Mouse (Mus musculus): ENCODE results near the gene Enthd1. TPM values are rescaled to one million over a fixed set of nuclear protein-coding genes. Genes with fewer than 3 reads are reported as not detected.
"Not testable (repeated sequence)": the region's sequence is repeated elsewhere in the genome, so short reads cannot be mapped to it uniquely, and the experiment has no call there.

The Enthd1 gene
- polyA plus RNA-seq, 1 experiment from 2014 or later: not detected

- Histone ChIP-seq H3K27ac (ENCODE audit: low read length) (no peak overlapping the region), H3K27me3 (ENCODE audit: control insufficient read depth, insufficient read depth, low read depth, low read length) (no peaks in the 10 kb centered on the region), H3K36me3 (ENCODE audit: control insufficient read depth, insufficient read depth, low read length) (no peaks in the 10 kb centered on the region), H3K9ac (ENCODE audit: low read depth, low read length) (no peak overlapping the region), H3K9me3 (replicated peaks; ENCODE audit: control insufficient read depth, low read length, poor library complexity, severe bottlenecking) (no peaks in the 10 kb centered on the region), H3K4me1 (ENCODE audit: control insufficient read depth, insufficient read depth, low read length) (no peaks in the 10 kb centered on the region), H3K4me2 (ENCODE audit: low read length) (no peak overlapping the region), H3K4me3 (ENCODE audit: low read depth, low read length) (no peak overlapping the region)
- ATAC-seq: no peak
- WGBS: 7% methylated on average over 4 of the region's 4 CpGs
Measured at GRCm38 (mm10) chr15:80505086-80505485, 59.9 kb downstream of the Enthd1 start.

GRCm38 (mm10) chr15:80503155-80503554, 61.8 kb downstream of the Enthd1 start:
- H3K4me3 ChIP-seq (ENCODE audit: low read depth, low read length); H3K9ac ChIP-seq (ENCODE audit: low read depth, low read length); H3K4me1 ChIP-seq (ENCODE audit: control insufficient read depth, insufficient read depth, low read length); H3K9me3 ChIP-seq (replicated peaks; ENCODE audit: control insufficient read depth, low read length, poor library complexity, severe bottlenecking); H3K36me3 ChIP-seq (ENCODE audit: control insufficient read depth, insufficient read depth, low read length); ATAC-seq; H3K27ac ChIP-seq (ENCODE audit: low read length); H3K27me3 ChIP-seq (ENCODE audit: control insufficient read depth, insufficient read depth, low read depth, low read length); H3K4me2 ChIP-seq (ENCODE audit: low read length): not testable (repeated sequence)
- 99% methylated on average over 4 of the region's 4 CpGs for WGBS

GRCm38 (mm10) chr15:80502741-80503140, 62.2 kb downstream of the Enthd1 start:
- no peaks in the 10 kb centered on the region for H3K4me1 ChIP-seq (ENCODE audit: control insufficient read depth, insufficient read depth, low read length)
- no peak overlapping the region for H3K4me2 ChIP-seq (ENCODE audit: low read length)
- H3K9ac ChIP-seq (ENCODE audit: low read depth, low read length): no peak overlapping the region
- H3K27ac ChIP-seq (ENCODE audit: low read length): no peak overlapping the region
- no peaks in the 10 kb centered on the region for H3K36me3 ChIP-seq (ENCODE audit: control insufficient read depth, insufficient read depth, low read length)
- WGBS: 95% methylated on average over 2 of the region's 2 CpGs
- no peaks in the 10 kb centered on the region for H3K9me3 ChIP-seq (replicated peaks; ENCODE audit: control insufficient read depth, low read length, poor library complexity, severe bottlenecking)
- H3K4me3 ChIP-seq (ENCODE audit: low read depth, low read length): no peak overlapping the region
- ATAC-seq: no peak
- H3K27me3 ChIP-seq (ENCODE audit: control insufficient read depth, insufficient read depth, low read depth, low read length): no peaks in the 10 kb centered on the region

GRCm38 (mm10) chr15:80501106-80502096, 63.6 kb downstream of the Enthd1 start:
- 93% methylated on average over 21 of the region's 21 CpGs for WGBS
- ATAC-seq: no peak
- H3K36me3 ChIP-seq (ENCODE audit: control insufficient read depth, insufficient read depth, low read length): no peaks in the 10 kb centered on the region
- no peaks in the 10 kb centered on the region for H3K9me3 ChIP-seq (replicated peaks; ENCODE audit: control insufficient read depth, low read length, poor library complexity, severe bottlenecking)
- H3K9ac ChIP-seq (ENCODE audit: low read depth, low read length): no peak overlapping the region
- no peaks in the 10 kb centered on the region for H3K27me3 ChIP-seq (ENCODE audit: control insufficient read depth, insufficient read depth, low read depth, low read length)
- no peak overlapping the region for H3K27ac ChIP-seq (ENCODE audit: low read length)
- H3K4me2 ChIP-seq (ENCODE audit: low read length): no peak overlapping the region
- no peaks in the 10 kb centered on the region for H3K4me1 ChIP-seq (ENCODE audit: control insufficient read depth, insufficient read depth, low read length)
- no peak overlapping the region for H3K4me3 ChIP-seq (ENCODE audit: low read depth, low read length)

GRCm38 (mm10) chr15:80500426-80500825, 64.5 kb downstream of the Enthd1 start:
- Histone ChIP-seq H3K9ac (ENCODE audit: low read depth, low read length) (no peak overlapping the region), H3K4me1 (ENCODE audit: control insufficient read depth, insufficient read depth, low read length) (no peaks in the 10 kb centered on the region), H3K4me2 (ENCODE audit: low read length) (no peak overlapping the region), H3K27ac (ENCODE audit: low read length) (no peak overlapping the region), H3K27me3 (ENCODE audit: control insufficient read depth, insufficient read depth, low read depth, low read length) (no peaks in the 10 kb centered on the region), H3K9me3 (replicated peaks; ENCODE audit: control insufficient read depth, low read length, poor library complexity, severe bottlenecking) (no peaks in the 10 kb centered on the region), H3K4me3 (ENCODE audit: low read depth, low read length) (no peak overlapping the region), H3K36me3 (ENCODE audit: control insufficient read depth, insufficient read depth, low read length) (no peaks in the 10 kb centered on the region)
- no peak for ATAC-seq
- 73% methylated on average over 10 of the region's 10 CpGs for WGBS

GRCm38 (mm10) chr15:80497733-80498132, 67.2 kb downstream of the Enthd1 start:
- H3K36me3 ChIP-seq (ENCODE audit: control insufficient read depth, insufficient read depth, low read length); H3K4me1 ChIP-seq (ENCODE audit: control insufficient read depth, insufficient read depth, low read length); H3K4me2 ChIP-seq (ENCODE audit: low read length); H3K27ac ChIP-seq (ENCODE audit: low read length); H3K9me3 ChIP-seq (replicated peaks; ENCODE audit: control insufficient read depth, low read length, poor library complexity, severe bottlenecking); ATAC-seq; H3K9ac ChIP-seq (ENCODE audit: low read depth, low read length); H3K27me3 ChIP-seq (ENCODE audit: control insufficient read depth, insufficient read depth, low read depth, low read length); H3K4me3 ChIP-seq (ENCODE audit: low read depth, low read length): not testable (repeated sequence)
- 88% methylated on average over 3 of the region's 3 CpGs for WGBS

- Histone ChIP-seq H3K4me2 (ENCODE audit: low read length) (no peak overlapping the region), H3K27me3 (ENCODE audit: control insufficient read depth, insufficient read depth, low read depth, low read length) (no peaks in the 10 kb centered on the region), H3K36me3 (ENCODE audit: control insufficient read depth, insufficient read depth, low read length) (no peaks in the 10 kb centered on the region), H3K9ac (ENCODE audit: low read depth, low read length) (no peak overlapping the region), H3K27ac (ENCODE audit: low read length) (no peak overlapping the region), H3K9me3 (replicated peaks; ENCODE audit: control insufficient read depth, low read length, poor library complexity, severe bottlenecking) (no peaks in the 10 kb centered on the region), H3K4me1 (ENCODE audit: control insufficient read depth, insufficient read depth, low read length) (peaks cover 5% of the 10 kb centered on the region), H3K4me3 (ENCODE audit: low read depth, low read length) (no peak overlapping the region)
- no peak for ATAC-seq
- WGBS: 62% methylated on average over 4 of the region's 4 CpGs
Measured at GRCm38 (mm10) chr15:80491505-80491904, 73.5 kb downstream of the Enthd1 start.

GRCm38 (mm10) chr15:80490151-80490550, 74.8 kb downstream of the Enthd1 start:
- Histone ChIP-seq H3K9ac (ENCODE audit: low read depth, low read length) (no peak overlapping the region), H3K36me3 (ENCODE audit: control insufficient read depth, insufficient read depth, low read length) (no peaks in the 10 kb centered on the region), H3K4me3 (ENCODE audit: low read depth, low read length) (no peak overlapping the region), H3K27ac (ENCODE audit: low read length) (no peak overlapping the region), H3K4me2 (ENCODE audit: low read length) (no peak overlapping the region), H3K4me1 (ENCODE audit: control insufficient read depth, insufficient read depth, low read length) (peaks cover 5% of the 10 kb centered on the region), H3K27me3 (ENCODE audit: control insufficient read depth, insufficient read depth, low read depth, low read length) (no peaks in the 10 kb centered on the region), H3K9me3 (replicated peaks; ENCODE audit: control insufficient read depth, low read length, poor library complexity, severe bottlenecking) (no peaks in the 10 kb centered on the region)
- ATAC-seq: no peak
- 91% methylated on average over 5 of the region's 5 CpGs for WGBS

- WGBS: 39% methylated on average over 3 of the region's 3 CpGs
- ATAC-seq: no peak
- Histone ChIP-seq H3K9me3 (replicated peaks; ENCODE audit: control insufficient read depth, low read length, poor library complexity, severe bottlenecking) (no peaks in the 10 kb centered on the region), H3K27ac (ENCODE audit: low read length) (no peak overlapping the region), H3K9ac (ENCODE audit: low read depth, low read length) (no peak overlapping the region), H3K4me3 (ENCODE audit: low read depth, low read length) (no peak overlapping the region), H3K4me1 (ENCODE audit: control insufficient read depth, insufficient read depth, low read length) (peaks cover 5% of the 10 kb centered on the region; the same call in 1 of the 2 replicates), H3K4me2 (ENCODE audit: low read length) (no peak overlapping the region), H3K36me3 (ENCODE audit: control insufficient read depth, insufficient read depth, low read length) (no peaks in the 10 kb centered on the region), H3K27me3 (ENCODE audit: control insufficient read depth, insufficient read depth, low read depth, low read length) (no peaks in the 10 kb centered on the region)
Measured at GRCm38 (mm10) chr15:80488658-80489057, 76.3 kb downstream of the Enthd1 start.
